Mouse (Mus musculus): Measurements from ENCODE around the gene Retreg1. TPM values are rescaled to one million over a fixed set of nuclear protein-coding genes. Genes with fewer than 3 reads are reported as not detected.

Retreg1 gene
- polyA plus RNA-seq, 1 experiment from 2014 or later = 16.7 TPM

- Histone ChIP-seq H3K9ac (replicated peaks; ENCODE audit: low read depth, low read length) (no peak overlapping the region), H3K27ac (ENCODE audit: low read depth, low read length) (no peak overlapping the region), H3K4me2 (ENCODE audit: low read depth, low read length) (no peak overlapping the region), H3K4me3 (ENCODE audit: low read depth, low read length) (no peak overlapping the region), H3K27me3 (ENCODE audit: control insufficient read depth, insufficient read depth, low read length) (no peaks in the 10 kb centered on the region), H3K36me3 (ENCODE audit: control insufficient read depth, insufficient read depth, low read length) (no peaks in the 10 kb centered on the region), H3K4me1 (ENCODE audit: control insufficient read depth, insufficient read depth, low read length) (no peaks in the 10 kb centered on the region), H3K9me3 (ENCODE audit: control insufficient read depth, low read length) (no peaks in the 10 kb centered on the region)
- 75% methylated on average over 10 of the region's 10 CpGs for WGBS
- no peak for ATAC-seq (ENCODE audit: low read depth)
These were observed 72.0 kb downstream of the Retreg1 start for GRCm38 (mm10) chr15:25915013-25915412.

GRCm38 (mm10) chr15:25915574-25916205 is 72.7 kb downstream of the Retreg1 start:
- ATAC-seq (ENCODE audit: low read depth) = no peak
- no peak overlapping the region for H3K4me2 ChIP-seq (ENCODE audit: low read depth, low read length)
- H3K27ac ChIP-seq (ENCODE audit: low read depth, low read length) = no peak overlapping the region
- no peaks in the 10 kb centered on the region for H3K36me3 ChIP-seq (ENCODE audit: control insufficient read depth, insufficient read depth, low read length)
- H3K9ac ChIP-seq (replicated peaks; ENCODE audit: low read depth, low read length) = no peak overlapping the region
- H3K4me1 ChIP-seq (ENCODE audit: control insufficient read depth, insufficient read depth, low read length) = no peaks in the 10 kb centered on the region
- H3K4me3 ChIP-seq (ENCODE audit: low read depth, low read length) = no peak overlapping the region
- H3K9me3 ChIP-seq (ENCODE audit: control insufficient read depth, low read length) = no peaks in the 10 kb centered on the region
- H3K27me3 ChIP-seq (ENCODE audit: control insufficient read depth, insufficient read depth, low read length) = no peaks in the 10 kb centered on the region
- WGBS = 68% methylated on average over 11 of the region's 11 CpGs

- Histone ChIP-seq H3K27me3 (ENCODE audit: control insufficient read depth, insufficient read depth, low read length) (no peaks in the 10 kb centered on the region), H3K9me3 (ENCODE audit: control insufficient read depth, low read length) (no peaks in the 10 kb centered on the region), H3K36me3 (ENCODE audit: control insufficient read depth, insufficient read depth, low read length) (no peaks in the 10 kb centered on the region), H3K27ac (ENCODE audit: low read depth, low read length) (no peak overlapping the region), H3K4me2 (ENCODE audit: low read depth, low read length) (no peak overlapping the region), H3K9ac (replicated peaks; ENCODE audit: low read depth, low read length) (no peak overlapping the region), H3K4me3 (ENCODE audit: low read depth, low read length) (no peak overlapping the region), H3K4me1 (ENCODE audit: control insufficient read depth, insufficient read depth, low read length) (no peaks in the 10 kb centered on the region)
- WGBS = 71% methylated on average over 2 of the region's 2 CpGs
- no peak for ATAC-seq (ENCODE audit: low read depth)
These were observed 73.3 kb downstream of the Retreg1 start for GRCm38 (mm10) chr15:25916252-25916651.

GRCm38 (mm10) chr15:25918641-25919040 is 75.7 kb downstream of the Retreg1 start:
- Histone ChIP-seq H3K36me3 (ENCODE audit: control insufficient read depth, insufficient read depth, low read length) (no peaks in the 10 kb centered on the region), H3K4me1 (ENCODE audit: control insufficient read depth, insufficient read depth, low read length) (no peaks in the 10 kb centered on the region), H3K27ac (ENCODE audit: low read depth, low read length) (no peak overlapping the region), H3K4me3 (ENCODE audit: low read depth, low read length) (no peak overlapping the region), H3K9ac (replicated peaks; ENCODE audit: low read depth, low read length) (no peak overlapping the region), H3K27me3 (ENCODE audit: control insufficient read depth, insufficient read depth, low read length) (no peaks in the 10 kb centered on the region), H3K4me2 (ENCODE audit: low read depth, low read length) (no peak overlapping the region), H3K9me3 (ENCODE audit: control insufficient read depth, low read length) (no peaks in the 10 kb centered on the region)
- ATAC-seq (ENCODE audit: low read depth) = no peak
- WGBS = 92% methylated on average over 7 of the region's 7 CpGs

- no peaks in the 10 kb centered on the region for H3K27me3 ChIP-seq (ENCODE audit: control insufficient read depth, insufficient read depth, low read length)
- H3K9ac ChIP-seq (replicated peaks; ENCODE audit: low read depth, low read length) = no peak overlapping the region
- H3K9me3 ChIP-seq (ENCODE audit: control insufficient read depth, low read length) = no peaks in the 10 kb centered on the region
- ATAC-seq (ENCODE audit: low read depth) = no peak
- WGBS = 90% methylated on average over 4 of the region's 4 CpGs
- H3K36me3 ChIP-seq (ENCODE audit: control insufficient read depth, insufficient read depth, low read length) = no peaks in the 10 kb centered on the region
- H3K4me2 ChIP-seq (ENCODE audit: low read depth, low read length) = no peak overlapping the region
- no peak overlapping the region for H3K27ac ChIP-seq (ENCODE audit: low read depth, low read length)
- no peak overlapping the region for H3K4me3 ChIP-seq (ENCODE audit: low read depth, low read length)
- H3K4me1 ChIP-seq (ENCODE audit: control insufficient read depth, insufficient read depth, low read length) = no peaks in the 10 kb centered on the region
These were observed 77.0 kb downstream of the Retreg1 start for GRCm38 (mm10) chr15:25919995-25920394.

GRCm38 (mm10) chr15:25920886-25921285 is 77.9 kb downstream of the Retreg1 start:
- no peak overlapping the region for H3K9ac ChIP-seq (replicated peaks; ENCODE audit: low read depth, low read length)
- H3K9me3 ChIP-seq (ENCODE audit: control insufficient read depth, low read length) = no peaks in the 10 kb centered on the region
- H3K27ac ChIP-seq (ENCODE audit: low read depth, low read length) = no peak overlapping the region
- no peaks in the 10 kb centered on the region for H3K4me1 ChIP-seq (ENCODE audit: control insufficient read depth, insufficient read depth, low read length)
- H3K4me2 ChIP-seq (ENCODE audit: low read depth, low read length) = no peak overlapping the region
- no peaks in the 10 kb centered on the region for H3K27me3 ChIP-seq (ENCODE audit: control insufficient read depth, insufficient read depth, low read length)
- no peak overlapping the region for H3K4me3 ChIP-seq (ENCODE audit: low read depth, low read length)
- WGBS = 94% methylated on average over 6 of the region's 6 CpGs
- H3K36me3 ChIP-seq (ENCODE audit: control insufficient read depth, insufficient read depth, low read length) = no peaks in the 10 kb centered on the region
- no peak for ATAC-seq (ENCODE audit: low read depth)

GRCm38 (mm10) chr15:25922007-25922406 is 79.0 kb downstream of the Retreg1 start:
- Histone ChIP-seq H3K4me2 (ENCODE audit: low read depth, low read length) (no peak overlapping the region), H3K4me3 (ENCODE audit: low read depth, low read length) (no peak overlapping the region), H3K27me3 (ENCODE audit: control insufficient read depth, insufficient read depth, low read length) (no peaks in the 10 kb centered on the region), H3K27ac (ENCODE audit: low read depth, low read length) (no peak overlapping the region), H3K36me3 (ENCODE audit: control insufficient read depth, insufficient read depth, low read length) (no peaks in the 10 kb centered on the region), H3K9me3 (ENCODE audit: control insufficient read depth, low read length) (no peaks in the 10 kb centered on the region), H3K4me1 (ENCODE audit: control insufficient read depth, insufficient read depth, low read length) (no peaks in the 10 kb centered on the region), H3K9ac (replicated peaks; ENCODE audit: low read depth, low read length) (no peak overlapping the region)
- 75% methylated on average over 2 of the region's 2 CpGs for WGBS
- no peak for ATAC-seq (ENCODE audit: low read depth)

- no peaks in the 10 kb centered on the region for H3K27me3 ChIP-seq (ENCODE audit: control insufficient read depth, insufficient read depth, low read length)
- H3K9ac ChIP-seq (replicated peaks; ENCODE audit: low read depth, low read length) = no peak overlapping the region
- no peak for ATAC-seq (ENCODE audit: low read depth)
- no peaks in the 10 kb centered on the region for H3K9me3 ChIP-seq (ENCODE audit: control insufficient read depth, low read length)
- no peaks in the 10 kb centered on the region for H3K36me3 ChIP-seq (ENCODE audit: control insufficient read depth, insufficient read depth, low read length)
- H3K27ac ChIP-seq (ENCODE audit: low read depth, low read length) = no peak overlapping the region
- no peak overlapping the region for H3K4me3 ChIP-seq (ENCODE audit: low read depth, low read length)
- 77% methylated on average over 8 of the region's 8 CpGs for WGBS
- H3K4me1 ChIP-seq (ENCODE audit: control insufficient read depth, insufficient read depth, low read length) = no peaks in the 10 kb centered on the region
- H3K4me2 ChIP-seq (ENCODE audit: low read depth, low read length) = no peak overlapping the region
These were observed 80.9 kb downstream of the Retreg1 start for GRCm38 (mm10) chr15:25923916-25924315.

- Histone ChIP-seq H3K36me3 (ENCODE audit: control insufficient read depth, insufficient read depth, low read length) (no peaks in the 10 kb centered on the region), H3K4me2 (ENCODE audit: low read depth, low read length) (no peak overlapping the region), H3K4me1 (ENCODE audit: control insufficient read depth, insufficient read depth, low read length) (no peaks in the 10 kb centered on the region), H3K27me3 (ENCODE audit: control insufficient read depth, insufficient read depth, low read length) (no peaks in the 10 kb centered on the region), H3K4me3 (ENCODE audit: low read depth, low read length) (no peak overlapping the region), H3K9ac (replicated peaks; ENCODE audit: low read depth, low read length) (no peak overlapping the region), H3K27ac (ENCODE audit: low read depth, low read length) (no peak overlapping the region), H3K9me3 (ENCODE audit: control insufficient read depth, low read length) (no peaks in the 10 kb centered on the region)
- no peak for ATAC-seq (ENCODE audit: low read depth)
- 98% methylated on average over 4 of the region's 4 CpGs for WGBS
These were observed 83.2 kb downstream of the Retreg1 start for GRCm38 (mm10) chr15:25926171-25926570.
